Mouse (Mus musculus) left cerebral cortex, postnatal 10 days (tissue): Measurements from ENCODE around the gene Il25. TPM values are rescaled to one million over a fixed set of nuclear protein-coding genes. Genes with fewer than 3 reads are reported as not detected.

Source experiments
- DNase-seq, 2 experiments: peaks; one replicate each; pipeline ENCODE4 v3.0.0; 2021 to 2022; ENCODE audit warnings: low spot score in 2 of 2, mixed read lengths in 1 of 2; ENCODE audit errors: extremely low spot score in 1 of 2
- intact Hi-C: fragments of 180-260 bp; cut with DNase I; formaldehyde crosslinking; loops from one replicate; pipeline ENCODE4 v1.15.1; 2025
- total RNA-seq, 2 experiments: library from RNA; stranded (reverse); gene quantifications; 2 replicates each; pipeline ENCODE4 v1.2.3; 2021

The Il25 gene
- total RNA-seq, 2 experiments from 2014 or later: not detected

- intact Hi-C loops: no loop called here
- DNase-seq: peak in 1 of 2 experiments; percentile 75
Observed at GRCm38 (mm10) chr14:54925349-54926342, 6.8 kb upstream of the Il25 start, which contains the start of gene Efs. Gene Efs, minus strand, starts transcription at chr14:54926126.

- DNase-seq: peak in 1 of 2 experiments; percentile 80
- intact Hi-C loops: no loop called here
Observed at GRCm38 (mm10) chr14:54926401-54927158, 5.9 kb upstream of the Il25 start.

- intact Hi-C loops: no loop called here
Observed at GRCm38 (mm10) chr14:54927296-54927695, 5.2 kb upstream of the Il25 start.

GRCm38 (mm10) chr14:54929801-54930200, 2.7 kb upstream of the Il25 start:
- intact Hi-C loops: no loop called here
- no peak for DNase-seq

More at GRCm38 (mm10) chr14:54927296-54927695, 5.2 kb upstream of the Il25 start:
- no peak for DNase-seq

- intact Hi-C loops: no loop called here
- peak in 1 of 2 experiments; percentile 62 for DNase-seq
Observed at GRCm38 (mm10) chr14:54930431-54930830, 2.1 kb upstream of the Il25 start.

GRCm38 (mm10) chr14:54935904-54936830, 3.7 kb downstream of the Il25 start, which contains the start of gene Cmtm5:
Gene Cmtm5, plus strand, starts transcription at chr14:54936261.
- DNase-seq: peak; percentile 66 to 77
- intact Hi-C loops: loop anchor here (2.0 kb wide), 1 partner anchor 35 kb away; no protein-coding TSS in a partner anchor

- intact Hi-C loops: loop anchor here (2.0 kb wide), 1 partner anchor 36 kb away; no protein-coding TSS in a partner anchor
- no peak for DNase-seq
Observed at GRCm38 (mm10) chr14:54936831-54937160, 4.3 kb downstream of the Il25 start.

- intact Hi-C loops: loop anchor here (2.0 kb wide), 1 partner anchor 37 kb away; no protein-coding TSS in a partner anchor
- no peak for DNase-seq
Observed at GRCm38 (mm10) chr14:54937361-54938182, 5.1 kb downstream of the Il25 start.

GRCm38 (mm10) chr14:54938431-54939219, 6.1 kb downstream of the Il25 start:
- intact Hi-C loops: no loop called here
- no peak for DNase-seq

- intact Hi-C loops: no loop called here
Observed at GRCm38 (mm10) chr14:54939434-54940175, 7.1 kb downstream of the Il25 start.

GRCm38 (mm10) chr14:54940176-54940530, 7.7 kb downstream of the Il25 start:
- no peak for DNase-seq
- intact Hi-C loops: no loop called here

More at GRCm38 (mm10) chr14:54939434-54940175, 7.1 kb downstream of the Il25 start:
- peak; percentile 25 to 56 for DNase-seq

GRCm38 (mm10) chr14:54941024-54941978, 8.8 kb downstream of the Il25 start:
- no peak for DNase-seq
- intact Hi-C loops: no loop called here

- no peak for DNase-seq
- intact Hi-C loops: no loop called here
Observed at GRCm38 (mm10) chr14:54942479-54942878, 10.0 kb downstream of the Il25 start.

- no peak for DNase-seq
- intact Hi-C loops: no loop called here
Observed at GRCm38 (mm10) chr14:54943971-54944370, 11.5 kb downstream of the Il25 start.

- DNase-seq: no peak
- intact Hi-C loops: no loop called here
Observed at GRCm38 (mm10) chr14:54944939-54945338, 12.4 kb downstream of the Il25 start.
